Mouse (Mus musculus): ENCODE results near the gene Nr6a1.

Nr6a1 gene

DNA sequence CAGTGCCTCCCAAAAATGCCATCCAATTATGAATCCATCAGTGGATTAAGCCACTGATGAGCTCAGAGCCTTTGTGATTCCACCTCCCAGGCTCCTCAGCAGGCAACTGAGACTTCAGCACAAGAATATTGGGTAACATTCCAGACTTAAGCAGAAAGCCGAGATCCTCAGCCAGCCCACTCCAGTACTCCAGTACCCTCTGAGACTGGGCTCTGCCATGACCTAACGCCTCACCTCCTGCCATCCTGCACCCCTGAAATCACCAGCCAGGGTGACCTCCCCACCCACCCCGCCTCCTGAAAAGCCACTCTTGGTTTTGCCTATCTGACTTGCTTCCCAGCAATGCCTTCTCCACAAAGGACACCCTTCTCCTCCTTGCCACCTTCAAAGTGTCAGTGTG lies 9.9 kb upstream of the Nr6a1 start:
- no peak for DNase-seq (ENCODE audit: low spot score in 2 of 2)

DNA sequence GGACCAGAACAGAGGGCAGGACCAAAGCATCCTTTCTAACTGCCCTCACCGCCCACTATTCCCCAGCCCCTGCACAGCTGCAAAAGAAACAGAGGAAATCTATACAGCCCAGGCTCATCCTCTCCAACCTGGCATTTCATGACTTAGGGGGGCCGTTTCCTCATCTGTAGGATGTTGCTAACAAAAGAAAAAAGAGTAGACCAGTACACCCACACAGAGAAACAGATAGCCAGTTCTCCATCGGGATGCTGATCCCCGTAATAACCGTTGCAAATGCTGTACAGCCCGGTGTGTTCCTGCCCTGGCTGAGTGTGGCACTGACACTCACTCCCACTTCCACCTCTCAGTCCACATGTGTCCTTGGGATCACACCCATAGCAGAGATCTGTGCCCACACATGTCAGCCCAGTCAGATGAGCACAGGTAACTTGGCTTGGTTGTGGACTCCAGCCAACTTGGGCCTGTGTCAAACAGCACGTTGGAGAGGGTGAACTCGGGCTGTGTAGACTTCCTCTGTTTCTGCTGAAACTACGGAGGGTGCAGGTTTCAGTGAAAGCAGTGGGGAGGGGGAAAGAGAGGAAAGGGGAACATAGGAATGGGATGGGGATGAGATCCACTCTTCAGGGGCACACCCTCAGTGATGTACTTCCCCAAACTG lies 9.4 kb upstream of the Nr6a1 start:
- DNase-seq (ENCODE audit: low spot score in 2 of 2): no peak

DNA sequence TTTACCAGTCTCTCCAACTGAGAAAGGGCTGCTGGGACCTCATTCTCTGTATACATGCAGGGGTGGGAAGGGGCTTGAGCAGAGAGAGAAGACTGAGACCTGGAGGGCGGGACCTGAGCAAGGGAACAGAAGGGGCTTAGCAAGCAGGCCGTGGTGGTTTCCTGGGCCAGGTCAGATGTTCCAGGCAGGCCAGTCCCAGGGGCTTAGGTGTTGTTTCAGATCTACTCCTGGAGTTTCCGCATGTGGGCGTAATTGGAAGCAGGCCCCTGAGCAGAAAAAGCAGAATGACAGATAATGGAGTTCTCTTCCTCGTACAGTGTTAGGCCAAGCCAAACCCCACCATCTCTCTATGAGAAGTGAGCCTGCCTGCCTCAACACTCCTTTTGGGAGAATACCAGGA lies 7.4 kb upstream of the Nr6a1 start:
- no peak for DNase-seq (ENCODE audit: low spot score in 2 of 2)

DNA sequence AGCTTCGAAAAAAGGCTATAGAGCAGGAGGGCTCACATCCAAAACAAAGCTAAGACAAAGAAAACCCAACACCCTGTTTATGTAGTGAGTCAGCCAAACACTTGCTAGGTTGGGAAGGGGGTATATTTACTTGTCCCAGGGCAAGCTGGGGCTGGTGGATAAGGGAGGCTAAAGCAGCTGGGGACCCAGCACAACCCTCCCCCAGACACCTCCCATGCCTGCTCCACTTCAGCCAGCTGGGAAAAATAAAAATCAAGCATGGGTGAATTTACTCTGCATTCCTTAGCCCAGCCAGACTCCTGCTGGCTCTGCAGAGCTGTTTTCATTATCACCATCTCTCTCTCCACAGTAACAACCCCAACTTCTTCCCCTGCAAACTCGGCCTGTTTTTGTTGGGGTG lies 6.4 kb upstream of the Nr6a1 start:
- DNase-seq (ENCODE audit: low spot score in 2 of 2): no peak

DNA sequence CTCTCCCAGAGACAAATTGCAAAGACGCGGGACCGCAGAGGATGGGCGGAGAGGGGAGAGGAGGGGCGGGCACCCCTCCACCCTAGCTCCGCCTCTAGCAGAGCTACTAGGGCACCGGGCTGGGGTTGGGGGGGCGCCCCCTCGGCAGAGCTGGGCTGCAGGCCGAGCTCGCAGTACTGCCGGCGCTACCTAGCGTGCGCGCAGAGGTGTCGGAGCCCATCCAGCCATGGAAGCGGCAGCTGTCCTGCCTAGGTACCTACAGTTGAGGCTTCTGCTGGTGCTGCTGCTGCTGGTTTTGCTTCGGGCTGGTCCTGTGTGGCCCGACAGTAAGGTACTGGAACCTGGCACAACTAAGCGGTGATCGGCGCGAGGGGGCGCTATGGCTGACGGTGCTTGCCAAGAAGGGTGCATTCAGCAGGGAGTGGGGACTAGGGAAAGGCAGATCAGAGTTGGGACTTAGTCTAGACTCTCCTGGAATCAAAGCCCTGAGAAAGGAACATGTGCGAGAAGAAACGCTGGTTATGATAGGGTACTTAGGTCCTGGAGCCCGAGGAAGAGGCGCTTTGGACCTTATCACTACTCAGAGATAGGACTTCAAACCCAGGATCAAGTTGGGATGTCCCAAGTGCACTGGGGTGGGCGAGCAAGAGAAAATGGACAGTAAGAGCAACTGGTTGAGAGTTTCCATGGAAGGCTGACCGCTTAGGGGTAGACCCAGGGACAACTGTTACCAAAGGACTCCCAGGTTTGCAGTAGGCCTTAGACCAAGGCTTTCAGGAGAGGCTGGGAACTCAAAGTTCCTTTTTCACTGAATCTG lies 4.6 kb upstream of the Nr6a1 start, which contains the start of gene Olfml2a:
Gene Olfml2a, plus strand, starts transcription at position 128 of the 817 bp plus-strand sequence.
- peak; percentile 62 to 63 for DNase-seq (ENCODE audit: low spot score in 2 of 2)

DNA sequence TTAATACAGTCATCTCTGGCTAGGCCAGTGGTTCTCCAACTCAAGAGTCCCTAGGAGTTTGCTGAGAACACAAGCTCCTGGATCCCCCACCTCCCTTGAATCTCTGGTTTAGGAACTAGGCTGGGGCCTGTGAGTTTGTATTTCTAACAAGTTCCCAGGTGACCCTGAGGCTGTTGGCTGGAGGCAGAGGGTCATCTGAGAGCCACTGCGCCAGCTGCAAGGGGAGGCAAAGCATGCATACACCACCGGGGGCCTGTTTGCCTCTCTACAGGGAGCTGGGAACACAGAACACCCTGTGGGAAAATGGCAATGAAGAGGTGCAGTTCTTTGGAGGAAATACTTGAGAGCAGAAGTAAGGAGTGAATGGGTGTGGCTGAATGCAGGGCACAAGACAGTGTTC lies 2.8 kb upstream of the Nr6a1 start:
- no peak for DNase-seq (ENCODE audit: low spot score in 2 of 2)

DNA sequence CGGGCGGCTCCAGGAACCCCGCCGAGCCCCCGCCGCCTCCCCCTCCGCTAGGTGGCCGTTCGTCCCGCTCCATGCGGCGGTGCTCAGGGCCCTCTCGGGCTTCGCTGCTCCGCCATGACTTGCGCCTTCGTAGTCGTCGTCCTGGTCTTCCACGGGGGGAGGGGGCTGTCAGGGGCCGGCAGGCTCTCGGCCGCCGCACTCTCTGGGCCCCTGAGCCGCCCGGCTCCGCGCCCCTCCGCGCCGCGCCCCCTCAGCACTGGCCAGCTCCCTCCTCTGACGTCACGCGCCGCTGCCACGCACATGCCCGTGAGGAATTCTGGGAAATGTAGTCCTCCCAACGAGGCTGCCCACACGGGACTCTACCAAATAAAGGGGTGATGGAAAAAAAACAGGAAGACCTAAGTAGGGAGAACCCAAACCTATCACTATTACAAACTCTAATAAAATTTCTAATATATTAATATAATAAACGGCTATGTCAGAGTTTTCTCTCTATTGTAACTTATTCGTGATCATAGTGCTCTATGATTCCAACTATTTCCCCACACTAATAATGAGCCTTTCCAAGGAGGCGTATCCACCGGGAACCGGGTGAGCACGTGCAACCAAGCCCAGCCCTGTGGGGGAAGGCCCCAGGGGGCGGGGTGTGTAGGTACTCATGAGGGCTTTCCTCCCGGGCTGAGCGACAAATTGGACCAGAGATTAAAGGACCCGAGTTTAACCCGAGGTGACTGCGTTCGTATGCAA lies 1.2 kb downstream of the Nr6a1 start:
- DNase-seq (ENCODE audit: low spot score in 2 of 2): peak; percentile 93 to 96

DNA sequence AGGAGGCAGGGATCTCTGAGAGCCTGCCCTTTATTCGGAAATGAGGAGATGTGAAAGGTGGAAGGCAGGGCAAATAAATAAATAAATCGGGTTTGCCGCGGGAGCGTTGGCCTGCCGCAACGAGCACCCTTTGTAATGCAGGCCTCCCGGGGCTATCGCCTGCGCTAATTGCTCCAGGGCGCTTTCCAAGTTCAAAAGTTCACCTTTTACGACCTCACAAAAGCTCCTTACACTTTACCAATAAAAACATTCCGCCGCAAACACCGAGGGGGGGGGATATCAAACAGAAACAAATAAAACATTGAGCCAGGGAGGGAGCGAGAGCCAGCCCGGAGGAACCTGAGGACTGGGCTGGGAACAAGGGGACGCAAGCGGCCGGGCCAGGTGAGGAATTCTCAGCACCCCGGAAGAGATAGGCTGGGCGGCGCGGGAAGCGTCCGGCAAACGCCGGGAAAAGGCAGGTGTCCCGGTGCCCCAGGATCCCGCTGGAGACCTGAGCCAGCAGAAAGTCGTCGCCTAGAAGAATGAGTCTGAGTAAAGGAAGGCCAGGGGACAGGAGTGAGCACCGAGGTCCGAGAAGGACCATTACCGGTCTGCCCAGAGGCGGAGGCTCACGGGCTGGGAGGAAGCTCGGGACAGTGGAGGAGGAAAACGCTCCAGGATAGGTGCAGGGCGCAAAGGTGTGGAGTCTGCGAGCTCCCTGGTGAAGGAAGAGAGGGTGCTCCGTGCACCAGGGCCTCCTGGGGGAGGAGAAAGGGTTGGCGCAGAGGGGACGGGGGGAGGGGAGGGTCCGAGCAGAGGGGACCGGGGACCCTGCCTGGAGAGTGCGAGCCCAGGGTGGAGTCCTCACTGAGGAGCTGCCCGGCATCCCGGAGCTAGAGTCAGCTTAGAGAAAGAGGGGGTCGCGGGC lies 2.1 kb downstream of the Nr6a1 start:
- peak in 1 of 2 experiments; percentile 17 for DNase-seq (ENCODE audit: low spot score in 2 of 2)

DNA sequence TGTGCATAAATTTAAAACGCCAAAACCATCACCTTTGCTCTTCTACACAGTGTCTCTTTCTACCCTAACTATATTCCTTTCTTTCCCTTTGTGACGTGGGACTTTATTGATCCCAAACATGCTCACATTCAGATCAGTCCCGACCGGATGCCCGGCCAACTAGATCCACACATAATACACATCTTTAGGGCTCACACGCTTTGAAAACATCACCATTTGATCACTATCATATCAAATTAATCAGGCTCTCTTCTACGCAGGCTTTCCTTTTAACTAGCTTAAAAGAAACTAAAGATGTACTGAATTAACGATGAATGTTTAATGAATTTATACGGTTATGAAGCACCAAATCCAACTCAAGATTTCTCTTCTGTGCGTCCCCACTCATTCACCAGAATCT lies 2.9 kb downstream of the Nr6a1 start:
- DNase-seq (ENCODE audit: low spot score in 2 of 2): no peak

DNA sequence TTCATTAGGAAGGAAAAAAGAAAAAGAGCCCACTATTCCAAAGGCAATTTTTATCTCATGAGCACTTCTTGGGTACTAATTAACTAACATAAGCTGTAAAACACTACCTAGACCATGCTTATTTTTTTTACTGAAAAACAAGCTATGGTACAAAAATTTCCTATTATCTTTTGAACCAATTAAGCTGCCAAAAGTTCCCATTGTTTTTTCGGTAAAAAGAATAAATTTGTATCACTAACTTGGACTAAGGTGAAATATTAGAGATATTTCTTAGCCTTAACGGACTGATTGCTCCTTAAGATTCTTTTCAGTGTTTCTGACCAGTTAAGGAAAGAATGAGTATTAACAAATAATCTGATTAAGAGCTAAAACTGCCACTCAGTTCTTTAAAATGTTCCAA lies 3.6 kb downstream of the Nr6a1 start:
- DNase-seq (ENCODE audit: low spot score in 2 of 2): no peak

DNA sequence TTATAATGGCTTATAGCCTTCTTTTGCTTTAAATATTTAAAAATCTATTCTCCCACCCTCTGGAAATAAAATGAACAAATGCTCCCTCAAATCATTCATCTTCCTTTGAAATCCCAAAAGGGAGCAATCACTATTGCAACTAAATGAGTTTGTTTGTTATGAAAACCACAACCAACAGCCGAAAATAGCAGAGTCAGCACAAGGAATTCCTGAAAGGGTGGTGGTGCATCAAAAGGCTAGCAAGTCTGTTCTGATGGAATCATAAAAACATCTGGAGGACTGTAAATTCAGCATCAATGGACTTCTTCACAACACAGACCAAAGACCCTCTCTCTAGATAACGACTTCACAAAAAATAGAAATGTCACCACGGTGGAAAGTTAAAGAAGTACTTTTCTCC lies 4.0 kb downstream of the Nr6a1 start:
- DNase-seq (ENCODE audit: low spot score in 2 of 2): no peak

DNA sequence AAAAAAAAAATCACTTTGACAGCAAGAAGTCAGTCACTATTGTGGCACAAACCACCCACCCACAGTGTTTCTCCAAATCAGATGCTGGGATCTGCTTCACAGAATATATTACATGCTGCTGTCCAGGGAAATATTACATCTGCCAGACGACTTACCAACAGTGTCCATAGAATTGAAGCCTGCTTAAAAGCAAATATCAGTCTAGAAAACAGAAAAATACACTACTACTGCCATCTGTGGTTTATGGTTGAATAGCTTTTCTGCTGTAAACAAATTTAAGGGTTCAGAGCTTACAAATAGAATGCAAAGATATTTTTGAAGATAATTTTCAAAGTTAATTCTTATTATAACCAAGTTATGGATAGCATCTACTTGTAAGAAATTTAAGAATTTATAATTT lies 6.1 kb downstream of the Nr6a1 start:
- DNase-seq (ENCODE audit: low spot score in 2 of 2): no peak

DNA sequence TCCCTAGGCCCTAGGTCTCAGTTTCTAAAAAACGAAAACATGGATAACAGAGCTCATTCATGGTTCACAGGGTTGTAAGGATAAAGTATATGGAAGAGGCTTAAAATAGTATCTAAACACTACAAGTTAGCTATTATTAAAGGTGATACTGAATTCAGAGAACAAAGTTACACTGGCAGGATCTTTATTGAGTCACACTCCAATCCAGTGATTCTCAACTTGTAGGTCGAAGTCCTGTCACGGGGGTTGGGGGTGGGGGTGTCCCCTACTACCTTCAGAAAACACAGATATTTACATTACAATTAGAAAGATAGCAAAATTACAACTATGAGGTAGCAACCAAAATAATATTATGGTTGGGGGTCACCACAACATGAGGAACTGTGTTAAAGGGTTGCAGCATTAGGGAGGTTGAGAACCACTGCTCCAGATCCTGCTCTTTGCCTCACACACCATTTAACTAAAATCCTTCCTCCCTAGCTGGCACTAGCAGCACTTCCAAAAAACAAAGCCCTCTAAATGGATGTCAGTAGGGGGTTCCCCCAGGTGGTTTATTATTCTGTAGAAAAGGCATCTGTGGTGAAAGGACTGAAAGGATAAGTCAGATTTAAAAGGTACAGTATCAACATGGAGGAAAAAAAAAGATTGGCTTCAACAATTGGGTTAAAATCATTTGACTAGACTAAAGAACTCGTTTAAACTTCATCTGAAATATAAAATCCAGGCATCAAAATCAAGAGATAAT lies 10.4 kb downstream of the Nr6a1 start:
- DNase-seq (ENCODE audit: low spot score in 2 of 2): no peak

DNA sequence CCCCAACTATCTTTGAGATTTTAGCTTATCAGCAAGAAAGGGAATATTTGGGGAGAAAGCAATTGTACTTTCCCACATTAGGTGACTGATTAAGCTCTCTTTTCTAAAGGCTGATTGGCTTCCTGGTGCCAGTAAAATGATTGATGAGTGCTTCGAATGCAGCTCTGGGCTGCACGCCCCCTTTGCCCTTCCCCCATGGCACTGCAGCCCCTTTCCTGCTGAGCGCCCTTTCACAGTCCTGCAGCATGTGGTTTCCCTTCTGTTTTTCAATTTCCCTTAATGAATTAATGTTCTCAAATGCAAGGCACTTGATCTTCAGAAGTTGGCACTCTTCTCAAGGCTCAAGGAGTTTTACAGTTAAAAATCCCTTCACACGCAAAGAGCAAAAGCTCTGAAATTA lies 12.5 kb downstream of the Nr6a1 start:
- DNase-seq (ENCODE audit: low spot score in 2 of 2): no peak

DNA sequence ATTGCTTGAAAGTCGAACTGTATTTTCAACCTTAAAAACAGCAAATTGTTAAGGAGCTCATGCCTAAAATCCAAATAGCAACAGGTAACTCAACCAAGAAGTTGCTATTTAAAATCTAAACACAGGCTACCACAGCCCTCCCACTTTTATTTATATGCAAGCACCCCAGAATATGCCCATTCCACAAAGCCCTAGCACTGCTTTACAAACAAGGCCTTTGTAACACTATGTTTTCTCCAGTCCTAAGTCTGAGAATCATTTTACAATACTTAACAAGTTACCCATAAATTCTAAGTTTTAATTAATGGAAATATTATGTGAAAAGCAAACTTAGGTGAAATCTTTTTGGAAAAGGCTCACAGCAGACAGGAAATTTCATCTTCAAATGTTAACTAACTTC lies 13.0 kb downstream of the Nr6a1 start:
- DNase-seq (ENCODE audit: low spot score in 2 of 2): no peak

DNA sequence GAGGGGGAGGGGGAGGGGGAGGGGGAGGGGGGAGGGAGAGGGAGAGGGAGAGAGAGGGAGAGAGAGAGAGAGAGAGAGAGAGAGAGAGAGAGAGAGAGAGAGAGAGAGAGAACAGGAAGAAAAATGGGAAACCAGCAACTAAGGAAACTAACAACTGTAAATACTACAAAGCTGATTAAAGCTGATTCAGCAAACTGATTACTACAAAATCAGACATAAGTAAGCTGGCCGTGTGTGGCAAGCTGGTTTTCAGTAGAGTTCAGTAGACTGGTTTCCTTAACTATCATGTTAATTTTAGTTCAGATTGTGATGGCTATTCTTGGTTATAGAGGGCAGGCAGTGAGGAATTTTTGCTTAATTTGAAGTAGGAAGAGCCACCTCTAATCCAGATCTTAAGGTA lies 18.9 kb downstream of the Nr6a1 start:
- DNase-seq (ENCODE audit: low spot score in 2 of 2): no peak

DNA sequence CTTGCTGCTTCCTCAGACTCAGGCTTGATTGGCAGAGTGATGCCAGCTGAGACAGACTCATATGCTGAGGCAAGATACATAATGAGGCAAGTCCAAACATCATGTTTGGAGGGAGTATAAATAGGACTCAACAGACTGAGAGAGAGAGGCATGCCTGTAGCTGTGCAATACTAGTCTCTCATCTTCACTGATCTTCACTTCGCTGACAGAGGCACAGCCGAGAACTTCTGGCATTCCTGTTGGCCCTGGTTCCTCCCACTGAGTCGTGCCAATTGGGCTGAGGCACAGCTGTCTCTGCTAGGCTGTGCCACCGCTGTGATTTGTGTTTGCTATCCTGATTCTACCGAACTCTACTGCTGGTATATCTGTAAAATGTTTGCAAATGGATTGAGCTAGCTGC lies 21.4 kb downstream of the Nr6a1 start:
- peak; percentile 43 to 52 for DNase-seq (ENCODE audit: low spot score in 2 of 2)

DNA sequence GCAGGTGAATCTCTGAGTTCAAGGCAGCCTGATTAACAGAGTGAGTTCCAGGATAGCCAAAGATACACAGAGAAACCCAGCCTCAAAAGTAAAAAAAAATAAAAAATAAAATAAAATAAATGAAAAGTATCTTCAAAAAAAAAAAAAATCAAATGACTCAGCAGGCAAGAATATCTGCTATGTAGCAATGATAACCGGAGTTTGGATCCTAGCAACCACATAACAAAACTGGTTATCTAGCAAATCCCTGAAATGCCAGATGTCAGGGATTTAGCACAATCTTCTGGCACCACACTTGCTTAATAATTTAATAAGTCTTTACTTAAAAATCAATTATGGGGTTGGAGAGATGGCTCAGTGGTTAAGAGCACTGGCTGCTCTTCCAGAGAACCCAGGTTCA lies 23.2 kb downstream of the Nr6a1 start:
- no peak for DNase-seq (ENCODE audit: low spot score in 2 of 2)

DNA sequence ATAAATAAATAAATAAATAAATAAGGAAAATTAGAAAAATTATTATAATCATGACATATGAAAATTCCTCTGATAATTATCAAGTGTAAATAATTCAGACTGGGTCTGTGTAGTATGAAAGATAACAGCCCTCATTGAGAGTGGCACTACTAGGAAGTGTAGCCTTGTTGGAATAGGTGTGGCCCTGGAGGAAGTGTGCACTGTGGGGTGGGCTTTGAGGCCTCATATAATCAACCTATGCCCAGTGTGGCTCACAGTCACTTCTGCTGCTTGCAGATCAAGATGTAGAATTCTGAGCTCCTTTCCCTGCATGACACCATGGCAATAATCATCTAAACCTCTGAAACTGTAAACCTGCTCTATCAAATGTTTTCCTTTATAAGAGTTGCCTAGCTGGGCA lies 24.6 kb downstream of the Nr6a1 start:
- DNase-seq (ENCODE audit: low spot score in 2 of 2): no peak

DNA sequence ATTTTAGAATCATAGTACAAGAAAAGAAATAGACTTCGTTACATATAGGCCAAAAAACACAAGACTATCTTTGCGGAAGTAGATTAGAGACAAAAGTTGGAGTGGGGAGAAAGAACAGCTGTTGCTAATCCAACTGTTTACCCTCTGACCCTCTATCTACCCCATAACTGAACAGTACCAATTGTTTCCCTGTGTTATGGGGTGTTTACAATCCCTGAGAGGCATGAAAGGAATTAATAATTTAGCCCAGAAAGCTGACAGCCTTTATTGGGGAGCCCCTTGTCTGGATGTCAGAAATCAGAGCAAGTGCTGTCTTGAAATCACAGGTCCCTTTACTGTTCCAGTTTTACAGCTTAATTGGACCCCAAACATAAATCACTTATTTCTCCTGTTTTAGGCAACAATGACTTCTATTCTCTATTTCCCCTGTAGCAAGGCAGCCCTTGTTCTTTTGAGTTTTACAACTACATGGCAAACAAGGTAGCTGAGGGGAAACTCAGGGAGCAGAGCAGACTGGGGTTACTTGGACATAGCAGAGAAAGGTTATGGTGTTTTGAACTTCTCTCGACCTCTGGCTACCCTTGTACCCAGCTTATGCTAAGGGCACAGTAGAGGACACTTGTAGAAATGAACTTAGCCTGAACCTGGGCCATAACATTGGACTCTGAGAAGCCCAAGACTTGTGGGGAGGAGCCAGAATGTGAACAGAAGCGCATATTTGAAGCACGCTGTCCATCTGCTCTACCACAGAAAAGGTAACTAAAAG lies 46.4 kb downstream of the Nr6a1 start:
- no peak for DNase-seq (ENCODE audit: low spot score in 2 of 2)

Data from right cerebral cortex, adult 2 months (tissue).